Mouse (Mus musculus) cortical plate, adult 2 months (tissue): ENCODE data around the gene Cmss1.

Experiments
- CTCF ChIP-seq: fragments of 200-500 bp; IDR thresholded peaks from 2 replicates; pipeline ENCODE4 v1.5.1; 2011; ENCODE audit warnings: mild to moderate bottlenecking, control low read depth, low read length; ENCODE audit not compliant: insufficient read depth; ENCODE audit errors: extremely low read depth
- POLR2A ChIP-seq: fragments of 200-500 bp; IDR thresholded peaks from 2 replicates; pipeline ENCODE4 v1.6.1; 2011; ENCODE audit warnings: mild to moderate bottlenecking, low read length, control low read depth; ENCODE audit not compliant: insufficient read depth; ENCODE audit errors: extremely low read depth

DNA sequence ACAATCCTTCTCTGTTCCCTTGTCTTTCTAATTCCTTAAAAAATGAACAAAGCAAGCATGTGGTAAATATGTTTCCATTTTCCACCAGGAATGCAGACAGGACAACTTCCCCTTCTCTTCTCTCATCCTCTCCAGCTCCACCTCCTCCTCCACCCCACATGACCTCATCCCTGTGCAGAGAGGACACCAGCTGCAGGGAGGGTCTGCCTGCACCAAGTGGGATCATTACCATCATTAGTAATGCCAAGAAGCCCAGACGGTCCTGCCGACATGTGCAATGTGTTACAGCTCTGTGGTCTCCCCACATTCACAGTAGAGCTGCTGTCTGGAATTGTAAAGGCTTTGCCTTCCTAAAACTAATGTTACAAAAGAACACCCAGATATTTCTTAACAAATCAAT lies 190.6 kb downstream of the Cmss1 start:
- TF ChIP-seq CTCF = no peak
- TF ChIP-seq POLR2A = no peak
